In genomic region chr13:97545971-97546454, GRCm38 (mm10) we compare ENCODE assay signal across 8 mouse cellular contexts.
DNase-seq lines count a peak whose midpoint lies in the region; ATAC-seq and TF ChIP-seq lines count a peak whose summit lies in the region.
"Had no signal": no experiment of that assay in that cellular context is flagged by ENCODE, and none has a peak within 500 bp of the region (broad histone marks: within the 10 kb centered on the region; RNA-seq: fewer than 3 reads in every experiment).

No protein-coding gene starts in this region.

- no peak overlapping the region for H3K9ac ChIP-seq in liver, adult 2 months (ENCODE audit: low read depth, low read length)
- no peak overlapping the region for H3K9ac ChIP-seq in liver, embryonic 12.5 days
- no peak overlapping the region for H3K9ac ChIP-seq in forebrain, embryonic 14.5 days (ENCODE audit: low read length)
- H3K9ac ChIP-seq in neural tube, embryonic 13.5 days: no peak overlapping the region

- no peak for TF ChIP-seq CTCF in liver, adult 2 months (IDR thresholded peaks at IDR 0.05; ENCODE audit: low read depth, low read length)

- ATAC-seq in liver, embryonic 12.5 days: no peak
- ATAC-seq in forebrain, embryonic 14.5 days: peak; percentile 85
- peak; percentile 78 for ATAC-seq in neural tube, embryonic 13.5 days (ENCODE audit: low read depth)

- H3K4me1 ChIP-seq in liver, adult 2 months (ENCODE audit: control insufficient read depth, insufficient read depth, low read length): no peaks in the 10 kb centered on the region; the same call in 1 of the 2 replicates
- H3K4me1 ChIP-seq in liver, embryonic 12.5 days: peaks cover 7% of the 10 kb centered on the region; the same call in 1 of the 2 replicates
- peaks cover 14% of the 10 kb centered on the region for H3K4me1 ChIP-seq in forebrain, embryonic 14.5 days (ENCODE audit: control insufficient read depth, insufficient read depth, low read length)
- H3K4me1 ChIP-seq in neural tube, embryonic 13.5 days (replicated peaks): peaks cover 29% of the 10 kb centered on the region

- no peaks in the 10 kb centered on the region for H3K27me3 ChIP-seq in liver, adult 2 months (ENCODE audit: control insufficient read depth, insufficient read depth, low read length)
- no peaks in the 10 kb centered on the region for H3K27me3 ChIP-seq in liver, embryonic 12.5 days (replicated peaks)
- H3K27me3 ChIP-seq in forebrain, embryonic 14.5 days (replicated peaks; ENCODE audit: control insufficient read depth, insufficient read depth, low read length): no peaks in the 10 kb centered on the region
- H3K27me3 ChIP-seq in neural tube, embryonic 13.5 days: no peaks in the 10 kb centered on the region

- H3K9me3 ChIP-seq in liver, embryonic 12.5 days (replicated peaks): no peaks in the 10 kb centered on the region
- H3K9me3 ChIP-seq in forebrain, embryonic 14.5 days (replicated peaks; ENCODE audit: control insufficient read depth, low read length): no peaks in the 10 kb centered on the region
- no peaks in the 10 kb centered on the region for H3K9me3 ChIP-seq in neural tube, embryonic 13.5 days

- H3K4me2 ChIP-seq in liver, embryonic 12.5 days: no peak overlapping the region
- no peak overlapping the region for H3K4me2 ChIP-seq in forebrain, embryonic 14.5 days (ENCODE audit: low read length)
- no peak overlapping the region for H3K4me2 ChIP-seq in neural tube, embryonic 13.5 days

- 83% methylated on average over 9 of the region's 9 CpGs for whole genome bisulfite sequencing in liver, adult 2 months
- 51% methylated on average over 9 of the region's 9 CpGs for WGBS in liver, embryonic 12.5 days (ENCODE audit: insufficient replicate concordance)
- WGBS in forebrain, embryonic 14.5 days: 22% methylated on average over 9 of the region's 9 CpGs
- WGBS in neural tube, embryonic 13.5 days: 14% methylated on average over 9 of the region's 9 CpGs

- no peak overlapping the region for H3K27ac ChIP-seq in liver, adult 2 months (replicated peaks; ENCODE audit: insufficient read depth, low read depth, low read length)
- no peak overlapping the region for H3K27ac ChIP-seq in liver, embryonic 12.5 days
- 0 out of 2 replicates have a peak overlapping the region, but pooled peaks have one; percentile 50 for H3K27ac ChIP-seq in forebrain, embryonic 14.5 days (ENCODE audit: low read depth, low read length)
- peak overlapping the region; percentile 67 for H3K27ac ChIP-seq in neural tube, embryonic 13.5 days (replicated peaks)
- H3K27ac ChIP-seq: kidney, postnatal 0 days had no signal

- H3K36me3 ChIP-seq in liver, adult 2 months (ENCODE audit: control insufficient read depth, insufficient read depth, low read length): no peaks in the 10 kb centered on the region
- H3K36me3 ChIP-seq in liver, embryonic 12.5 days: no peaks in the 10 kb centered on the region
- H3K36me3 ChIP-seq in forebrain, embryonic 14.5 days (ENCODE audit: control insufficient read depth, insufficient read depth, low read length): no peaks in the 10 kb centered on the region
- H3K36me3 ChIP-seq in neural tube, embryonic 13.5 days: no peaks in the 10 kb centered on the region

- H3K4me3 ChIP-seq in liver, adult 2 months (ENCODE audit: insufficient read depth, low read depth, low read length): no peak overlapping the region
- H3K4me3 ChIP-seq in liver, embryonic 12.5 days: no peak overlapping the region
- H3K4me3 ChIP-seq in forebrain, embryonic 14.5 days (ENCODE audit: low read depth, low read length): no peak overlapping the region
- H3K4me3 ChIP-seq in neural tube, embryonic 13.5 days: no peak overlapping the region

- no peaks in the 10 kb centered on the region for H3K79me2 ChIP-seq in liver, adult 2 months (ENCODE audit: control insufficient read depth, insufficient read depth, low read length)

- DNase-seq in liver, adult 2 months (ENCODE audit: extremely low read depth, low read depth, low spot score): peak; percentile 20
- DNase-seq in cerebellum, adult 11 months: peak; percentile 57
- DNase-seq in forebrain, embryonic 14.5 days (ENCODE audit: low spot score): peak; percentile 88
- DNase-seq in natural killer cell, adult 2 months (ENCODE audit: low spot score in 2 of 2): no peak
- no peak for DNase-seq in right cerebral cortex, postnatal 14 days

- no peak for TF ChIP-seq POLR2A in liver, adult 2 months (IDR thresholded peaks at IDR 0.05; ENCODE audit: extremely low read depth, insufficient read depth, low read length)

Comparison
In these comparisons a context has a peak if more than half of its experiments do, and no peak if none do; other contexts are left out.
1. DNase-seq: peak in liver, adult 2 months (single experiment), cerebellum, adult 11 months (single experiment) and forebrain, embryonic 14.5 days (single experiment); none in natural killer cell, adult 2 months (0 of 2) and right cerebral cortex, postnatal 14 days (single experiment).
2. H3K27ac ChIP-seq: peak in forebrain, embryonic 14.5 days (single experiment) and neural tube, embryonic 13.5 days (single experiment); none in liver, adult 2 months (single experiment) and liver, embryonic 12.5 days (single experiment).